13 mouse cellular contexts compared by ENCODE assay signal in genomic region chr4:62607805-62608204, GRCm38 (mm10). TPM values are rescaled to one million over a fixed set of nuclear protein-coding genes. Genes with fewer than 3 reads are reported as not detected.
DNase-seq lines count a peak whose midpoint lies in the region; ATAC-seq lines count a peak whose summit lies in the region.
"Had no signal": no experiment of that assay in that cellular context is flagged by ENCODE, and none has a peak within 500 bp of the region (broad histone marks: within the 10 kb centered on the region; RNA-seq: fewer than 3 reads in every experiment).

No protein-coding gene starts in this region.

- H3K27ac ChIP-seq in forebrain, embryonic 11.5 days (ENCODE audit: low read depth, low read length) = no peak overlapping the region
- no peak overlapping the region for H3K27ac ChIP-seq in forebrain, embryonic 14.5 days (ENCODE audit: low read depth, low read length)
- no peak overlapping the region for H3K27ac ChIP-seq in kidney, embryonic 16.5 days (ENCODE audit: low read length)
- H3K27ac ChIP-seq in hindbrain, embryonic 13.5 days = peak overlapping the region; percentile 76
- H3K27ac ChIP-seq in midbrain, embryonic 13.5 days = no peak overlapping the region
- H3K27ac ChIP-seq: liver, embryonic 15.5 days had no signal

- no peak overlapping the region for H3K4me3 ChIP-seq in forebrain, embryonic 11.5 days (ENCODE audit: low read depth, low read length)
- H3K4me3 ChIP-seq in forebrain, embryonic 14.5 days (ENCODE audit: low read depth, low read length) = no peak overlapping the region
- no peak overlapping the region for H3K4me3 ChIP-seq in kidney, embryonic 16.5 days (ENCODE audit: low read length)
- no peak overlapping the region for H3K4me3 ChIP-seq in hindbrain, embryonic 13.5 days
- no peak overlapping the region for H3K4me3 ChIP-seq in midbrain, embryonic 13.5 days (replicated peaks)
- H3K4me3 ChIP-seq: kidney, embryonic 15.5 days; liver, embryonic 15.5 days had no signal

- H3K4me2 ChIP-seq in forebrain, embryonic 11.5 days (ENCODE audit: low read depth, low read length, severe bottlenecking) = no peak overlapping the region
- no peak overlapping the region for H3K4me2 ChIP-seq in forebrain, embryonic 14.5 days (ENCODE audit: low read length)
- H3K4me2 ChIP-seq in kidney, embryonic 16.5 days (replicated peaks; ENCODE audit: low read depth, low read length) = no peak overlapping the region
- H3K4me2 ChIP-seq in hindbrain, embryonic 13.5 days = no peak overlapping the region
- H3K4me2 ChIP-seq in midbrain, embryonic 13.5 days (replicated peaks) = no peak overlapping the region
- H3K4me2 ChIP-seq: kidney, embryonic 15.5 days; liver, embryonic 15.5 days had no signal

- DNase-seq in forebrain, embryonic 11.5 days (ENCODE audit: low spot score) = no peak
- no peak for DNase-seq in forebrain, embryonic 14.5 days (ENCODE audit: low spot score)
- no peak for DNase-seq in kidney, adult 8-10 months
- DNase-seq in left cerebral cortex, adult 8-10 months (ENCODE audit: low spot score in 2 of 2) = no peak
- DNase-seq in ovary, postnatal 14 days (ENCODE audit: low spot score) = no peak
- DNase-seq: adrenal gland, adult 8-10 months; layer of hippocampus, adult 9-11 months; thymus, postnatal 36 days had no signal

- H3K9ac ChIP-seq in forebrain, embryonic 11.5 days (ENCODE audit: low read length) = no peak overlapping the region
- no peak overlapping the region for H3K9ac ChIP-seq in forebrain, embryonic 14.5 days (ENCODE audit: low read length)
- H3K9ac ChIP-seq in kidney, embryonic 16.5 days (replicated peaks; ENCODE audit: low read length) = no peak overlapping the region
- H3K9ac ChIP-seq in hindbrain, embryonic 13.5 days = no peak overlapping the region
- no peak overlapping the region for H3K9ac ChIP-seq in midbrain, embryonic 13.5 days (replicated peaks)
- H3K9ac ChIP-seq: kidney, embryonic 15.5 days; liver, embryonic 15.5 days had no signal

- no peaks in the 10 kb centered on the region for H3K27me3 ChIP-seq in forebrain, embryonic 11.5 days (ENCODE audit: control insufficient read depth, insufficient read depth, low read length)
- H3K27me3 ChIP-seq in forebrain, embryonic 14.5 days (replicated peaks; ENCODE audit: control insufficient read depth, insufficient read depth, low read length) = no peaks in the 10 kb centered on the region
- H3K27me3 ChIP-seq in kidney, embryonic 16.5 days (ENCODE audit: insufficient read depth, low read length) = no peaks in the 10 kb centered on the region
- H3K27me3 ChIP-seq in hindbrain, embryonic 13.5 days = no peaks in the 10 kb centered on the region
- H3K27me3 ChIP-seq in midbrain, embryonic 13.5 days = no peaks in the 10 kb centered on the region
- H3K27me3 ChIP-seq: liver, embryonic 15.5 days had no signal

- H3K36me3 ChIP-seq in forebrain, embryonic 11.5 days (ENCODE audit: control insufficient read depth, insufficient read depth, low read length) = no peaks in the 10 kb centered on the region
- H3K36me3 ChIP-seq in forebrain, embryonic 14.5 days (ENCODE audit: control insufficient read depth, insufficient read depth, low read length) = no peaks in the 10 kb centered on the region
- no peaks in the 10 kb centered on the region for H3K36me3 ChIP-seq in kidney, embryonic 16.5 days (ENCODE audit: insufficient read depth, low read length)
- no peaks in the 10 kb centered on the region for H3K36me3 ChIP-seq in hindbrain, embryonic 13.5 days
- H3K36me3 ChIP-seq in midbrain, embryonic 13.5 days = no peaks in the 10 kb centered on the region
- H3K36me3 ChIP-seq: kidney, embryonic 15.5 days; liver, embryonic 15.5 days had no signal

- 72% methylated on average over 6 of the region's 6 CpGs for WGBS in forebrain, embryonic 11.5 days
- WGBS in forebrain, embryonic 14.5 days = 52% methylated on average over 6 of the region's 6 CpGs
- 79% methylated on average over 6 of the region's 6 CpGs for WGBS in kidney, embryonic 16.5 days
- 51% methylated on average over 6 of the region's 6 CpGs for WGBS in hindbrain, embryonic 13.5 days
- WGBS in midbrain, embryonic 13.5 days = 46% methylated on average over 6 of the region's 6 CpGs

- no peaks in the 10 kb centered on the region for H3K9me3 ChIP-seq in forebrain, embryonic 11.5 days (ENCODE audit: control insufficient read depth, low read length)
- no peaks in the 10 kb centered on the region for H3K9me3 ChIP-seq in forebrain, embryonic 14.5 days (replicated peaks; ENCODE audit: control insufficient read depth, low read length)
- no peaks in the 10 kb centered on the region for H3K9me3 ChIP-seq in kidney, embryonic 16.5 days (ENCODE audit: low read length)
- no peaks in the 10 kb centered on the region for H3K9me3 ChIP-seq in hindbrain, embryonic 13.5 days
- no peaks in the 10 kb centered on the region for H3K9me3 ChIP-seq in midbrain, embryonic 13.5 days
- H3K9me3 ChIP-seq: kidney, embryonic 15.5 days; liver, embryonic 15.5 days had no signal

- peak; percentile 23; the same call in 1 of the 2 replicates for ATAC-seq in forebrain, embryonic 11.5 days (replicated peaks; ENCODE audit: low FRiP score)
- no peak for ATAC-seq in forebrain, embryonic 14.5 days
- ATAC-seq in kidney, embryonic 16.5 days (ENCODE audit: low FRiP score, low TSS enrichment) = peak; percentile 21; the same call in 1 of the 2 replicates
- ATAC-seq in hindbrain, embryonic 13.5 days (ENCODE audit: low FRiP score) = peak; percentile 30; the same call in 1 of the 2 replicates
- peak; percentile 66 for ATAC-seq in midbrain, embryonic 13.5 days

- peaks cover 16% of the 10 kb centered on the region for H3K4me1 ChIP-seq in forebrain, embryonic 11.5 days (replicated peaks; ENCODE audit: control insufficient read depth, insufficient read depth, low read length)
- H3K4me1 ChIP-seq in forebrain, embryonic 14.5 days (ENCODE audit: control insufficient read depth, insufficient read depth, low read length) = peaks cover 29% of the 10 kb centered on the region
- H3K4me1 ChIP-seq in kidney, embryonic 16.5 days (ENCODE audit: insufficient read depth, low read length) = peaks cover 23% of the 10 kb centered on the region
- H3K4me1 ChIP-seq in hindbrain, embryonic 13.5 days (replicated peaks) = peaks cover 61% of the 10 kb centered on the region
- H3K4me1 ChIP-seq in midbrain, embryonic 13.5 days (replicated peaks) = peaks cover 40% of the 10 kb centered on the region
- H3K4me1 ChIP-seq: liver, embryonic 15.5 days had no signal

RNA-seq across cellular contexts. Expression of gene Rgs3, which starts 48.2 kb away (rescaled TPM):
- 33.6 and 39.7 TPM in 2 replicates for polyA plus RNA-seq in forebrain, embryonic 11.5 days (2014; fragmentation: Nextera tagmentation; extraction: Ambion mirVana)
- 36.7 and 44.8 TPM in 2 replicates for polyA plus RNA-seq in forebrain, embryonic 14.5 days (2014; fragmentation: Nextera tagmentation; extraction: Ambion mirVana)
- polyA plus RNA-seq in kidney, embryonic 16.5 days (2015; fragmentation: Nextera tagmentation; extraction: Ambion mirVana) = 57.7 and 62.0 TPM in 2 replicates
- polyA plus RNA-seq in hindbrain, embryonic 13.5 days (2015; fragmentation: Nextera tagmentation; extraction: Ambion mirVana) = 65.3 and 71.0 TPM in 2 replicates
- 65.9 and 70.0 TPM in 2 replicates for polyA plus RNA-seq in midbrain, embryonic 13.5 days (2015; fragmentation: Nextera tagmentation; extraction: Ambion mirVana)
- 10 to 100 TPM; 30.4 to 34.1 (median 32.8) TPM for total RNA-seq in left cerebral cortex, adult 8-10 months (2022)
